Mouse (Mus musculus): ENCODE data around the gene Arhgap45. TPM values are rescaled to one million over a fixed set of nuclear protein-coding genes. Genes with fewer than 3 reads are reported as not detected.
A peak's percentile ranks its signal among the peaks of the same experiment; 100 is the strongest.

Arhgap45 gene
- total RNA-seq, 1 experiment from 2014 or later = 4.3 TPM

- no peak for DNase-seq
These were observed 28.5 kb upstream of the Arhgap45 start for GRCm38 (mm10) chr10:79987771-79988505.

- peak; percentile 66 for DNase-seq
These were observed 27.8 kb upstream of the Arhgap45 start, which contains the start of gene Cnn2 for GRCm38 (mm10) chr10:79988506-79989271. Cnn2 (plus strand) TSS chr10:79988584.

GRCm38 (mm10) chr10:79989272-79989786, 27.1 kb upstream of the Arhgap45 start:
- DNase-seq = no peak

DNA sequence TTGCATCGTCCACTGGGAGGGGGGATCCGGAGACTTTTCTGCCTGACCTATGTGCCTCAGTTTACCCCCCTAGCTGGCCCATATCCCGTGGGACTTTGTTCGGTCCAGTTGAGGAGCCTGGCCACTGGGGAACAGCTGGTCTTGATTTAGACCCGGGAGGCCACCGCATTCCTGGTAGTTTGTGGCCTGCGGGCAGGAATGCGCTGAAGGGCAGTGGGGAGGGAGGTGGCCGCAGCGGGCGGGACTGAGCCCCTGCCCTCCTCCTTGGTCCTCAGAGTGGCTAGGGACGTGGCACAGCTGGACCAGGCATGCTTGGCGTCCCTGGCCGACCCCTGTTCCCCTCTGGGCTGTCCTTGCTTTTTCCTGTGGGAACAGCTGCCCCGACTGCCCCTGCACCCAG, 26.6 kb upstream of the Arhgap45 start:
- no peak for DNase-seq

DNA sequence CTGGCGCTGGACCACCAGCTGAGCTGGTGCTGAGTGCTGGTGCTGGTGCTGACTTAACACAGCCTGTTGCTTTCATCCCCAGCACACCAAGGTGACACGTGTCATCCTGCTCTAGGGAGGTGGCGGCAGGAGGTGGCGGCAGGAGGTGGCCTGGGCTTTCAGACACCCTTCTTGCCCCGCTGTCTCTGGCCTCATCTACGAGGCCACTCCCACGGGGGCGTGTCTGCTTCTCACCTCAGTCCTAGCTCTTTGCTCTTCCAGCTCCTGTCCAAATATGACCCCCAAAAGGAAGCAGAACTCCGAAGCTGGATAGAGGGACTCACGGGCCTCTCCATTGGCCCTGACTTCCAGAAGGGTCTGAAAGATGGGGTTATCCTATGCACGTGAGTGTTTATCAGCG, 25.4 kb upstream of the Arhgap45 start:
- no peak for DNase-seq

- no peak for DNase-seq
These were observed 24.9 kb upstream of the Arhgap45 start for GRCm38 (mm10) chr10:79991548-79991947.

DNA sequence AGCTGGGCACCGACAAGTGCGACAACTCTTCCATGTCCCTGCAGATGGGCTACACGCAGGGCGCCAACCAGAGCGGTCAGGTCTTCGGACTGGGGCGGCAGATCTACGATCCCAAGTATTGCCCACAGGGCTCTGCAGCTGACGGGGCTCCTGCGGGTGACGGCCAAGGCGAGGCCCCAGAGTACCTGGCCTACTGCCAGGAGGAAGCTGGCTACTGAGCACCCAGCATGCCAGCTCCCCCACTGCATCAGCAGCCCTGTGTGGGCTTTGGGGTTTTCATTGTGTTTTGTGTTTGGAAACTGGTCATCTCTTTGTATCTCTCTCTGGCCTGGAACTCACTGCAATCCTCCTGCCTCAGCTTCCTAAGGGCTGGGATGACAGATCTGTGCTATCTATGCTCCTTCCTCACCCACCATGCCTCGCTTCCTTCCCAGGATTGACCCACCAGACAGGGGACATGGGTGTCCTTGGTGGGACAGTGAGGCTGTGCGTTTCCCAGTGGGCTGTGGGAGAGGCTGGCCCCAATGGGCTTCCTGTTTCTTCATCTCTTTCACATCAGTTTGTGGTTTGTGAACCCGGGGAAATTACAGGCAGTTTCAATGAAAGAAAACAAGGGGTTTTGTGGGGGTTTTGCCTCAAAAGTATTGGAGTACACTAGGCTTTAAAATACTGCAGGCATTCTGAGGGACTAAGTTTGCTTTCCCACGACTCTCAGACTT, 21.9 kb upstream of the Arhgap45 start:
- DNase-seq = no peak

DNA sequence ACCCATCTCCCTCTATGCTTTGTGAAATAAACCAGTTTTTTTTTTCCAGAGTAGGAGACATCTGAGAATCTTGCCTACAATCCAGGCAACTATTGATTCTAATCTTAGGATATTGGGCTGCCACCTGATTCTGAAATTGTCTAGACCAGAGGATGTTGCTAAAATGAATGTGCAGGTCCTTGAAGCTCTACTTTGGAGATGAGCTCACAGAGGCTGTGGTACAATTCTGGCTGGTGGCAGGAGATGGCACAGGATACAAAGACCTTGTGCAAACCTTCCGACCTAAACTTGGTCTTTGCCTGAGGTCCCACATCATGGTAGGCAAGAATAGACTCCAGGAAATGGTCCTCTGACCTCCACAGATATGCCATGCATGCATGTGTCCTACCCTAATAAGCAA, 20.8 kb upstream of the Arhgap45 start:
- DNase-seq = no peak

DNA sequence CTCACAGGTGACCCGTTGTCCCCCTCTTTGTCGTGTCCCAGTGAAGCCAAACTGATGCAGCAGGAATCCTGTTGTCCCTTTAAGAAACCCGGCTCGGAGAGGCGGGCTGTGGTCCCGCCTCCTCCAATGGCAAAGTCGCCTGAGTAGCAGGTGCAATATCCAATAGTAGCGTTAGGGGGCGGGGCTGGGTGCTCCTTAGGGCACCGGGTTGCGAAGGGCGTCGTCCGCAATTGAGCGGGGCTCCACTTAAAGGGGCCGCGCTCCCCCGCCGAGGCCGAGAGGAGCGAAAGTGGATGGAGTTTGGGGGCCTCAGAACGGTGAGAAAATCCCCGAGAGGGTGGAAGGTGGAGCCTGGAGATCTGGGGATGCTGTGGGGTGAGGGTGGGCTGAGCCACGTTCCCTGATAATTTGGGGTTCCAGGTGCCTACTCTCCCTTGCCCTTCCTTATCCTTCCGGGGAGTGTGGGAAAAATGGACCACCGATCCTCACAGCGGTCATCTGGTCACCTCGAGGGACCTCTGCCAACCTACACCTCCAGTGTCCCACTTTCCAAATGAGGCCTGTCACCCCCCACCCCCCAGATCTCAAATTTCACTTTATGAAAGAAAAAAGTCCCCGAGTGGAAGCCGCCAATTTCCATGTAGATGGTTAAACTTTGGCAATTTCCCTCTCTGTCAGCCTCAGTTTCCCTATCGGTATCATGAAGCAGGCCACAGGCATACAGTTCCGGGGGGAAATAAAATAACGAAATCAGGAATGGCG, 20.0 kb upstream of the Arhgap45 start, which contains the start of gene Abca7:
Gene Abca7, plus strand, starts transcription at position 223 of the 762 bp plus-strand sequence.
- peak; percentile 97 for DNase-seq

DNA sequence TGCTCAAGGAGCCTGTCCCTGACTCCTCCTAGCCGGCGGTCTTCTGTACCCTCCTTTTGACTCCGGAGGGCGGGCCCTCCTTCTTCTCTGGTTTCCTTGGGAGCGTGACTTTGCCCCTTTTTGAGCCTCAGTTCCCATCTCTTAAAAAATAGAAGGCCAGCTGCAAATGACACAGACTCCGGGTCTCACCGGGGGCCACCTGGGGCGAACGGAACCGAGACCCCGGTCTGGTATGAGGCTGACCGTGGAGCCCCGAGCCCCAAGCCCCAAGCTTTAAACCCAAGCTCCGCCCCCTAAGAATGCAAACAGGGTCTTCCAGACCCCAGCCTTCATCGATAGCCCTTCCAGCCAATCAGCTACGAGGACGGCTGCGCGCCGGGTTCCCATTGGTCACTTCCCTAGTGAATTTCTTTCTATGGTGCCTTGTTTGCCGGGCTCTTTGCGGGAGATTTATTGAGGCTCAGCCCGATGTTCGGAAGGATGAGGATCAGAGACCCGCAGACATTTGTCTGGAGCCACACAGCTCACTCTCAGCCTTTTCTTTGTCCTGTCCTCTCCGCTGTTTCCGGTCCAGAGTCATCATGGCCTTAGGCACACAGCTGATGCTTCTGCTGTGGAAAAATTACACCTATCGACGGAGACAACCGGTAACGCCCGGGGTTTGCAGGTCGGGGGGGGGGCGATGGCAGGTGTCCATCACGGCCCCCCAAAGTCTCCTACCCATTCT, 19.3 kb upstream of the Arhgap45 start:
- peak; percentile 74 for DNase-seq

DNA sequence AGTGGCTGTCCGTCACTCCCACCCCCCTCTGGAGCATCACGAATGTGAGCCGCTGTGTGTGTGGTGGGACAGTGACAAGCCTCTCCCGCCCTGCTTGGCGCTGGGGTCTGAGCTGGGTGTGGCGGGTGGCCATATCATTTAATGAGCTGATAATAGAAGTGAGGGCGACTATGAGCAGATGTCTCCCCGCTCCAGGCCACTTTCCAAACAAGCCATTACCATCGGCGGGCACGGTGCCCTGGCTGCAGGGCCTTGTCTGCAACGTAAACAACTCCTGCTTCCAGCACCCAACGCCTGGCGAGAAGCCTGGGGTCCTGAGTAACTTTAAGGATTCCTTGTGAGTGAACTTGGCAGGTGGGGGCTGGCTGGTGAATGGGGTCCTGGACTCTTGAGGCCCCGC, 18.6 kb upstream of the Arhgap45 start:
- no peak for DNase-seq

DNA sequence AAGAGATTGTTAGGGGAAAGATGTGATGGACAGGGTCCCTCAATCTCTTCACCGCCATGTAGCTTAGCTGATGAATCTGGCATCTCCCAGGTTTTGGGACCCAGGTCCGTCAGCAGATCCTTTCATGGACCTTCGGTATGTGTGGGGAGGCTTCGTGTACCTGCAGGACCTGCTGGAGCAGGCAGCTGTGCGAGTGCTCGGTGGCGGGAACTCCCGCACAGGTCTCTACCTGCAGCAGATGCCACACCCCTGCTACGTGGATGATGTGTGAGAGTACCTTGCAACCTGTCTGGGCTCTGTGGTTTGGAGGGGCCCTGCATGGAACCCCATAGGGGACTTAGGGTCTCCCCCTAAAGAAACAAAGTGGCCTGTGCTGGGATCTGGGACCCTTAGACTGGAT, 14.5 kb upstream of the Arhgap45 start:
- no peak for DNase-seq

- DNase-seq = no peak
These were observed 13.6 kb upstream of the Arhgap45 start for GRCm38 (mm10) chr10:80002829-80003228.

GRCm38 (mm10) chr10:80003374-80004232, 12.8 kb upstream of the Arhgap45 start:
- DNase-seq = no peak

DNA sequence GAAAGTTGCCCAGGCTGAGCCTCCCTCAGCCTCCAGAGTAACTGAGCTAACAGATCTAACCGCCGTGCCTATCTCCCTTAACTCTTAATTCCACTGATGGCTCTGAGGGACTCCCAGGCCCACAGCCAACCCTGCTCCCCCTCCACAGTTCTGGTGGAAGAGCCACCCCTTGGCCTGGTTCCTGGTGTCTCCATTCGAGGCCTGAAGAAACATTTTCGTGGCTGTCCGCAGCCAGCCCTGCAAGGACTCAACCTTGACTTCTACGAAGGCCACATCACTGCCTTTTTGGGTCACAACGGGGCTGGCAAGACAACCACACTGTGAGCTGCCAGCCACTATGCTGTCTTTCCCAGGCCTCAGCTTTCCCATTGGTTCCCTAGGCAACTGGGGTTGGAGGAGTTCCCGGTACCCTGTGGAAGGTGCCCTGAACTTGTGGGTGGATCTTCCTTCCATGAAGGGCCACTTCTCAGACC, 12.2 kb upstream of the Arhgap45 start:
- DNase-seq = peak; percentile 60

DNA sequence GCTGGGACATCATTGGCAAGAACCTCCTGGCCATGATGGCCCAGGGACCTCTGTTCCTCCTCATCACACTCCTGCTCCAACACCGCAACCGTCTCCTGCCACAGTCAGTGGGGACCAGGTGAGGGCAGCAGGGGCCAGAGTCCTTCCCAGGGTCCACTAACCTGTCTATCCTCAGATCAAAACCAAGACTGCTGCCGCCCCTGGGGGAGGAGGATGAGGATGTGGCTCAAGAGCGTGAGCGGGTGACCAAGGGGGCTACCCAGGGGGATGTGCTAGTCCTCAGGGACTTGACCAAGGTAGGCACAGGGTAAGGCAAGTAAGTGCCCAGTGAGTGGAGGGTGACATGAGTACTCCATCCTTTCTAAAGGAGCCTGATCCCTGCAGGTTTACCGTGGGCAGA, 4.7 kb upstream of the Arhgap45 start:
- no peak for DNase-seq

DNA sequence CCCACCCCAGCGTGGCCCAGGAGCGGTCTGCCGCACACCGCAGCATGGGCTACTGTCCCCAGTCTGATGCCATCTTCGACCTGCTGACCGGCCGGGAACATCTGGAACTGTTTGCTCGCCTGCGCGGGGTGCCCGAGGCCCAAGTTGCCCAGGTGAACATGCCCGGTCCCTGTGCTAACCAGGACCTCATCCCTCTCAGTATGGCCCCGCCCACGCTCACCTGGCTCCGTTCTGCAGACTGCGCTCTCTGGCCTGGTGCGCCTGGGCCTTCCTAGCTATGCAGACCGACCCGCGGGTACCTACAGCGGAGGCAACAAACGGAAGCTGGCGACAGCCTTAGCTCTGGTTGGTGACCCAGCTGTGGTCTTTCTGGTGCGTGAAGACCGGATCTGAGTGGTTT, 2.8 kb upstream of the Arhgap45 start:
- no peak for DNase-seq

- DNase-seq = no peak
These were observed 1.8 kb upstream of the Arhgap45 start for GRCm38 (mm10) chr10:80014484-80015290.

DNA sequence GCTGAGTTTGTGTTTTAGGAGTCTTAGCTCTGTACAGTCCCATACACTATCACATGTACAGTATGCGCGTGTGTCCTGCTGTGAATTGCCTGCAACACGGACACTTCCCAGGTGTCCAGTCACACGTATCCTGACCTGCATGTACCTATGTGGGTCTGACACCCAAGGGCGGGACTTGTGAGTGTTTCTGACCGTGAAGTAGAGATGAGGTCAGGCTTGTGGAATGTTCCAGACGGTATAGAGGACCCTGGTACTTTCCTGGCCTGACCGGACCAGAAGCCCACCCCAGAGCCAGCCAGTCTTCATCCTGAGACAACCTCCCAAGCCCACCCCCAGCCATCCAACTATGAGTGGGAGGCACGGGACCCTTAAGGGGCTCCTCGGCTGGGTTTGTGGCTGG, 870 bp upstream of the Arhgap45 start:
- no peak for DNase-seq

All from adrenal gland, postnatal 25 days (tissue).